8 mouse cellular contexts compared by ENCODE assay signal in genomic region chr17:45680391-45680980, GRCm38 (mm10). TPM values are rescaled to one million over a fixed set of nuclear protein-coding genes. Genes with fewer than 3 reads are reported as not detected.
A peak's percentile ranks its signal among the peaks of the same experiment; 100 is the strongest.
DNase-seq lines count a peak whose midpoint lies in the region; ATAC-seq lines count a peak whose summit lies in the region.

No protein-coding gene starts in this region.

- no peak for DNase-seq in frontal cortex, postnatal 25 days (ENCODE audit: low spot score in 2 of 2)
- peak; percentile 87 for DNase-seq in embryonic facial prominence, embryonic 14.5 days (ENCODE audit: low spot score)
- peak; percentile 74 to 78 for DNase-seq in heart, postnatal 10 days
- DNase-seq in kidney, postnatal 36 days = peak; percentile 66 to 67
- DNase-seq in liver, embryonic 13.5 days = no peak
- peak; percentile 81 for DNase-seq in retina, embryonic 14.5 days (ENCODE audit: low spot score)

- H3K9me3 ChIP-seq in embryonic facial prominence, embryonic 14.5 days (ENCODE audit: control insufficient read depth, low read length) = no peaks in the 10 kb centered on the region
- H3K9me3 ChIP-seq in liver, embryonic 13.5 days (replicated peaks) = no peaks in the 10 kb centered on the region

- H3K9ac ChIP-seq in embryonic facial prominence, embryonic 14.5 days (ENCODE audit: low read depth, low read length) = peak overlapping the region; percentile 50
- peak overlapping the region; percentile 26; the same call in 1 of the 2 replicates for H3K9ac ChIP-seq in liver, embryonic 13.5 days

- 44% methylated on average over 8 of the region's 8 CpGs for WGBS in embryonic facial prominence, embryonic 14.5 days
- WGBS in liver, embryonic 13.5 days (ENCODE audit: insufficient replicate concordance) = 54% methylated on average over 8 of the region's 8 CpGs

- peaks cover 21% of the 10 kb centered on the region for H3K36me3 ChIP-seq in embryonic facial prominence, embryonic 14.5 days (ENCODE audit: control insufficient read depth, insufficient read depth, low read length)
- H3K36me3 ChIP-seq in liver, embryonic 13.5 days = peaks cover 10% of the 10 kb centered on the region

- intact Hi-C loops in heart, postnatal 10 days (cut with DNase I) = no loop called here

- peak overlapping the region; percentile 49 for H3K4me2 ChIP-seq in embryonic facial prominence, embryonic 14.5 days (ENCODE audit: low read depth, low read length)
- H3K4me2 ChIP-seq in liver, embryonic 13.5 days = peak overlapping the region; percentile 26

- H3K4me1 ChIP-seq in embryonic facial prominence, embryonic 14.5 days (ENCODE audit: control insufficient read depth, insufficient read depth, low read length) = peaks cover 10% of the 10 kb centered on the region; the same call in 1 of the 2 replicates
- H3K4me1 ChIP-seq in liver, embryonic 13.5 days (replicated peaks) = peaks cover 30% of the 10 kb centered on the region

- peak; percentile 81 for ATAC-seq in frontal cortex, adult (ENCODE audit: low TSS enrichment)
- ATAC-seq in embryonic facial prominence, embryonic 14.5 days (ENCODE audit: low read depth) = peak; percentile 74
- ATAC-seq in liver, embryonic 13.5 days (ENCODE audit: low read depth) = no peak
- no peak for ATAC-seq in activated CD4-positive, CD25-positive, alpha-beta regulatory T cell, adult 4 months

- H3K27ac ChIP-seq in embryonic facial prominence, embryonic 14.5 days (replicated peaks; ENCODE audit: low read depth, low read length) = peak overlapping the region; percentile 59; the same call in 1 of the 2 replicates
- H3K27ac ChIP-seq in liver, embryonic 13.5 days = peak overlapping the region; percentile 54; the same call in 1 of the 2 replicates

- peak overlapping the region; percentile 19 for H3K4me3 ChIP-seq in embryonic facial prominence, embryonic 14.5 days (ENCODE audit: low read depth, low read length)
- H3K4me3 ChIP-seq in liver, embryonic 13.5 days (replicated peaks) = no peak overlapping the region; the same call in 1 of the 2 replicates

- H3K27me3 ChIP-seq in embryonic facial prominence, embryonic 14.5 days (replicated peaks; ENCODE audit: control insufficient read depth, insufficient read depth, low read length) = no peaks in the 10 kb centered on the region
- H3K27me3 ChIP-seq in liver, embryonic 13.5 days = peaks cover 6% of the 10 kb centered on the region; the same call in 1 of the 2 replicates

RNA-seq across cellular contexts. Expression of gene Mrpl14, which starts 5.6 kb away (rescaled TPM):
- 146 and 148 TPM in 2 replicates for polyA plus RNA-seq in embryonic facial prominence, embryonic 14.5 days (2014; fragmentation: Nextera tagmentation; extraction: Ambion mirVana)
- 100 to 1,000 TPM in 1 of 2 experiments, 10 to 100 TPM in 1; 94.7 to 108 TPM for total RNA-seq in heart, postnatal 10 days (2021)
- 123 and 133 TPM in 2 replicates for polyA plus RNA-seq in liver, embryonic 13.5 days (2015; fragmentation: Nextera tagmentation; extraction: Ambion mirVana)
- 10 to 100 TPM; 73.4 to 90.9 TPM for polyA plus RNA-seq in activated CD4-positive, CD25-positive, alpha-beta regulatory T cell, adult 4 months (2017; shearing (Covaris generic))

RNA-seq across cellular contexts. Expression of gene Tmem63b, which starts 6.2 kb away (rescaled TPM):
- polyA plus RNA-seq in embryonic facial prominence, embryonic 14.5 days (2014; fragmentation: Nextera tagmentation; extraction: Ambion mirVana) = 30.4 and 32.9 TPM in 2 replicates
- 10 to 100 TPM; 81.4 to 86.9 TPM for total RNA-seq in heart, postnatal 10 days (2021)
- polyA plus RNA-seq in liver, embryonic 13.5 days (2015; fragmentation: Nextera tagmentation; extraction: Ambion mirVana) = 7.7 and 8.3 TPM in 2 replicates
- polyA plus RNA-seq in activated CD4-positive, CD25-positive, alpha-beta regulatory T cell, adult 4 months (2017; shearing (Covaris generic)) = 1 to 10 TPM; 2.7 to 3.6 TPM

RNA-seq across cellular contexts. Expression of gene Capn11, which starts 21.4 kb away (rescaled TPM):
- 0.83 TPM in 1 of 2 replicates, not detected in the other for polyA plus RNA-seq in embryonic facial prominence, embryonic 14.5 days (2014; fragmentation: Nextera tagmentation; extraction: Ambion mirVana)
- not detected for total RNA-seq in heart, postnatal 10 days (2021)
- polyA plus RNA-seq in liver, embryonic 13.5 days (2015; fragmentation: Nextera tagmentation; extraction: Ambion mirVana) = 0.05 and 0.09 TPM in 2 replicates
- polyA plus RNA-seq in activated CD4-positive, CD25-positive, alpha-beta regulatory T cell, adult 4 months (2017; shearing (Covaris generic)) = under 1 TPM in 1 of 2 experiments, not detected in 1; 0.33 TPM

RNA-seq across cellular contexts. Expression of gene 1600014C23Rik, which starts 53.2 kb away (rescaled TPM):
- polyA plus RNA-seq in embryonic facial prominence, embryonic 14.5 days (2014; fragmentation: Nextera tagmentation; extraction: Ambion mirVana) = not detected in 2 replicates
- not detected for total RNA-seq in heart, postnatal 10 days (2021)
- not detected in 2 replicates for polyA plus RNA-seq in liver, embryonic 13.5 days (2015; fragmentation: Nextera tagmentation; extraction: Ambion mirVana)
- not detected for polyA plus RNA-seq in activated CD4-positive, CD25-positive, alpha-beta regulatory T cell, adult 4 months (2017; shearing (Covaris generic))

Comparison
In these comparisons a context has a peak if more than half of its experiments do, and no peak if none do; other contexts are left out.
1. ATAC-seq: peak in frontal cortex, adult (single experiment) and embryonic facial prominence, embryonic 14.5 days (single experiment); none in liver, embryonic 13.5 days (single experiment) and activated CD4-positive, CD25-positive, alpha-beta regulatory T cell, adult 4 months (single experiment).
2. DNase-seq: peak in embryonic facial prominence, embryonic 14.5 days (single experiment), heart, postnatal 10 days (2 of 2), kidney, postnatal 36 days (2 of 2) and retina, embryonic 14.5 days (single experiment); none in frontal cortex, postnatal 25 days (0 of 2) and liver, embryonic 13.5 days (single experiment).